Mouse (Mus musculus) heart, adult 8-10 months (tissue): ENCODE results near the gene Spata33. TPM values are rescaled to one million over a fixed set of nuclear protein-coding genes. Genes with fewer than 3 reads are reported as not detected.

Experiments used
- total RNA-seq, 4 experiments: library from RNA; stranded (reverse); gene quantifications; 2 replicates each; pipeline ENCODE4 v1.2.4; 2022

Gene Spata33
- total RNA-seq, 4 experiments from 2014 or later: 22.0 to 36.7 (median 27.5) TPM

Other genes with a start within 250 kb of the Spata33 start
- gene Ankrd11, start 170.6 kb upstream of the Spata33 start, total RNA-seq: 10 to 100 TPM; 71.5 to 75.9 (median 75.2) TPM
- 10 to 100 TPM; 86.9 to 99.5 (median 95.3) TPM for gene Spg7, start 149.9 kb upstream of the Spata33 start, total RNA-seq
- 100 to 1,000 TPM; 402 to 462 (median 427) TPM for gene Rpl13, start 110.5 kb upstream of the Spata33 start, total RNA-seq
- 1 to 10 TPM in 2 of 4 experiments, under 1 TPM in 2; 0.52 to 1.7 (median 0.89) TPM for gene Cpne7, start 95.5 kb upstream of the Spata33 start, total RNA-seq
- gene Sult5a1, start 54.5 kb upstream of the Spata33 start, total RNA-seq: under 1 TPM; 0.34 to 0.87 (median 0.60) TPM
- 10 to 100 TPM; 22.6 to 45.5 (median 37.4) TPM for gene Dpep1, start 26.6 kb upstream of the Spata33 start, total RNA-seq
- 10 to 100 TPM; 61.3 to 68.0 (median 65.5) TPM for gene Chmp1a, start 69 bp upstream of the Spata33 start, total RNA-seq
- gene Cdk10, start 12.0 kb downstream of the Spata33 start, total RNA-seq: 10 to 100 TPM; 15.0 to 25.2 (median 20.2) TPM
- gene Spata2l, start 23.4 kb downstream of the Spata33 start, total RNA-seq: 1 to 10 TPM; 4.4 to 7.0 (median 6.0) TPM
- 10 to 100 TPM in 1 of 4 experiments, 1 to 10 TPM in 3; 8.2 to 10.8 (median 9.2) TPM for gene Zfp276, start 41.4 kb downstream of the Spata33 start, total RNA-seq
- gene Vps9d1, start 41.5 kb downstream of the Spata33 start, total RNA-seq: 10 to 100 TPM; 25.5 to 35.0 (median 27.5) TPM
- gene Fanca, start 105.7 kb downstream of the Spata33 start, total RNA-seq: 1 to 10 TPM; 5.3 to 7.8 (median 6.3) TPM
- under 1 TPM in 2 of 4 experiments, not detected in 2; 0.16 to 0.22 TPM for gene Spire2, start 119.9 kb downstream of the Spata33 start, total RNA-seq
- 100 to 1,000 TPM; 135 to 187 (median 158) TPM for gene Tcf25, start 160.9 kb downstream of the Spata33 start, total RNA-seq
- not detected for gene Mc1r, start 194.3 kb downstream of the Spata33 start, total RNA-seq
- under 1 TPM; 0.22 to 0.75 (median 0.35) TPM for gene Tubb3, start 198.6 kb downstream of the Spata33 start, total RNA-seq
- 10 to 100 TPM; 64.0 to 74.9 (median 68.1) TPM for gene Def8, start 210.7 kb downstream of the Spata33 start, total RNA-seq